Mouse (Mus musculus) stomach, embryonic 16.5 days (tissue): ENCODE results near the gene Pls1. TPM values are rescaled to one million over a fixed set of nuclear protein-coding genes. Genes with fewer than 3 reads are reported as not detected.

Experiments
- ATAC-seq: fragments of 200-750 bp; cut with Nextera tagmentation; 2 replicates; pipeline ENCODE4 v1.8.0; 2017; ENCODE audit warnings: moderate number of reproducible peaks, moderate TSS enrichment; ENCODE audit not compliant: insufficient read depth, low FRiP score
- H3K27ac ChIP-seq: fragments of 300-500 bp; sonication (generic); 2 replicates; pipeline ENCODE4 v1.5.1; 2014; ENCODE audit warnings: low read length
- H3K27me3 ChIP-seq: fragments of 300-500 bp; sonication (generic); 2 replicates; pipeline ENCODE4 v1.6.1; 2014; ENCODE audit warnings: low read length, control low read depth, mixed read lengths; ENCODE audit not compliant: control insufficient read depth, insufficient read depth
- H3K36me3 ChIP-seq: fragments of 300-500 bp; sonication (generic); 2 replicates; pipeline ENCODE4 v1.6.1; 2014; ENCODE audit warnings: low read length; ENCODE audit not compliant: control insufficient read depth, insufficient read depth
- H3K4me1 ChIP-seq: fragments of 300-500 bp; sonication (generic); 2 replicates; pipeline ENCODE4 v1.6.1; 2014; ENCODE audit warnings: low read length, control low read depth, mixed read lengths; ENCODE audit not compliant: control insufficient read depth, insufficient read depth
- H3K4me2 ChIP-seq: fragments of 300-500 bp; sonication (generic); 2 replicates; pipeline ENCODE4 v1.6.1; 2014; ENCODE audit warnings: low read depth, low read length, mixed read lengths
- H3K4me3 ChIP-seq: fragments of 300-500 bp; sonication (generic); replicated peaks from 2 replicates; pipeline ENCODE4 v1.5.1; 2014; ENCODE audit warnings: mild to moderate bottlenecking, low read length
- H3K9ac ChIP-seq: fragments of 300-500 bp; sonication (generic); 2 replicates; pipeline ENCODE4 v1.6.1; 2014; ENCODE audit warnings: low read length
- H3K9me3 ChIP-seq: fragments of 300-500 bp; sonication (generic); replicated peaks from 2 replicates; pipeline ENCODE4 v1.6.1; 2016; ENCODE audit warnings: low read length, control low read depth; ENCODE audit not compliant: control insufficient read depth
- WGBS: fragments of 180-500 bp; shearing (Covaris S2); extraction: QIAGEN DNeasy Blood & Tissue Kit; methylation state at CpG from one replicate; pipeline ENCODE4 v1.1.7; 2014; 5-methylcytosine and 5-hydroxymethylcytosine counted together
- polyA plus RNA-seq: library from polyadenylated mRNA; unstranded; fragments of >200 nt; fragmentation: Nextera tagmentation; extraction: Ambion mirVana; gene quantifications from 2 replicates; pipeline ENCODE4 v1.2.1, GENCODE M21; 2015

Gene Pls1
- polyA plus RNA-seq, 1 experiment from 2014 or later: 45.5 TPM

DNA sequence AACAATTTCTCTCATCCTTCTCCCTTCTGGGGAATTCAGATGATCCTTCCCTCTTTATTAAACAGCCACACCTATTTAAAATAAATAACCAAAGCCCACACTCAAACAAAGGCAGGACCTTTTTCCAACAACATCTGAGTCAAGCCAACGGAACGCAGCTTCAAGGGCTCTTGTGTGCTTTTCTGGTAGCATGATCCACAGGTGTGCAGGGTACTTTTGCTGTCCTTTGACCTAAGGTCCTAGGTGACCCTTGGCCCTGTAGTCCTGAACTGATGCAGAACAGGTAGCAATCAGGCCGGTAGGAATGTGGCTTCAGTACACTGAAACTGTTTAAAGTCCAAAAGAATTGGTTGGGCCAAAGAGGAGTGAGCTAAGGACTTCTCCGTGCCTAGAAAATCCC lies 600 bp upstream of the Pls1 start:
- peak; percentile 53; the same call in 1 of the 2 replicates for ATAC-seq
- no peaks in the 10 kb centered on the region for H3K9me3 ChIP-seq
- no peaks in the 10 kb centered on the region for H3K4me1 ChIP-seq
- H3K36me3 ChIP-seq: no peaks in the 10 kb centered on the region
- H3K27ac ChIP-seq: peak overlapping the region; percentile 82
- H3K9ac ChIP-seq: no peak overlapping the region
- peaks cover 2% of the 10 kb centered on the region; the same call in 1 of the 2 replicates for H3K27me3 ChIP-seq
- 41% methylated on average over 4 of the region's 4 CpGs for WGBS
- H3K4me2 ChIP-seq: peak overlapping the region; percentile 93
- H3K4me3 ChIP-seq: no peak overlapping the region

DNA sequence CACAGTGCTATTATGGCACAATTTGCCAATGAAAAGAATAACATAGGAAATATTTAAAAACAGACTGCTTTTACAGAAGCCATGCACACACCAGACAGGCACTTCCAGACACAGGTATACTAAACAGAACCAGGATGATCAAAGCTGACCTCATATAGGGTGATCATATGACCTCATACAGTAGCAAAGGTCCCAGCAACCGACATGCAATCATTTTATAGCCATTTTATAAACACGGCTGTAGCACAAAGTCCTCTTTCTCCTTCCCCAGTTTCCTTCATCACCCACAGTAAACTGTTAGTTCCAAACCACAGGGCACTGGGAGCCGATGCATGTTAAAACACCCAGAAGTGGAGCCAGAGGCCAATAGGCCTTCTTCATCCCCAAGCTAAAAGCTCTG lies 5.7 kb downstream of the Pls1 start:
- H3K36me3 ChIP-seq: no peaks in the 10 kb centered on the region
- H3K4me3 ChIP-seq: no peak overlapping the region
- H3K27ac ChIP-seq: no peak overlapping the region
- no peaks in the 10 kb centered on the region for H3K4me1 ChIP-seq
- WGBS: 68% methylated on average over 3 of the region's 3 CpGs
- H3K27me3 ChIP-seq: peaks cover 2% of the 10 kb centered on the region; the same call in 1 of the 2 replicates
- H3K4me2 ChIP-seq: no peak overlapping the region
- H3K9me3 ChIP-seq: no peaks in the 10 kb centered on the region
- H3K9ac ChIP-seq: no peak overlapping the region
- no peak for ATAC-seq

GRCm38 (mm10) chr9:95835741-95836140 lies 9.4 kb downstream of the Pls1 start:
- no peaks in the 10 kb centered on the region for H3K4me1 ChIP-seq
- whole genome bisulfite sequencing: 89% methylated on average over 10 of the region's 10 CpGs
- no peak overlapping the region for H3K4me3 ChIP-seq
- no peak overlapping the region for H3K27ac ChIP-seq
- H3K36me3 ChIP-seq: no peaks in the 10 kb centered on the region
- H3K27me3 ChIP-seq: no peaks in the 10 kb centered on the region
- H3K9me3 ChIP-seq: no peaks in the 10 kb centered on the region
- H3K4me2 ChIP-seq: no peak overlapping the region
- H3K9ac ChIP-seq: no peak overlapping the region
- no peak for ATAC-seq

GRCm38 (mm10) chr9:95834799-95835198 lies 10.3 kb downstream of the Pls1 start:
- H3K9me3 ChIP-seq: no peaks in the 10 kb centered on the region
- WGBS: 64% methylated on average over 3 of the region's 3 CpGs
- no peak overlapping the region for H3K4me3 ChIP-seq
- no peaks in the 10 kb centered on the region for H3K36me3 ChIP-seq
- H3K4me2 ChIP-seq: no peak overlapping the region
- H3K27ac ChIP-seq: no peak overlapping the region
- no peaks in the 10 kb centered on the region for H3K27me3 ChIP-seq
- no peak overlapping the region for H3K9ac ChIP-seq
- ATAC-seq: no peak
- H3K4me1 ChIP-seq: no peaks in the 10 kb centered on the region

GRCm38 (mm10) chr9:95832758-95833157 lies 12.4 kb downstream of the Pls1 start:
- ATAC-seq: no peak
- H3K36me3 ChIP-seq: no peaks in the 10 kb centered on the region
- H3K4me1 ChIP-seq: 0 out of 2 replicates have a peak, but pooled peaks cover 3% of the 10 kb centered on the region
- WGBS: 89% methylated on average over 3 of the region's 3 CpGs
- H3K4me3 ChIP-seq: no peak overlapping the region
- H3K9me3 ChIP-seq: no peaks in the 10 kb centered on the region
- H3K9ac ChIP-seq: no peak overlapping the region
- no peak overlapping the region for H3K4me2 ChIP-seq
- no peak overlapping the region for H3K27ac ChIP-seq
- no peaks in the 10 kb centered on the region for H3K27me3 ChIP-seq

DNA sequence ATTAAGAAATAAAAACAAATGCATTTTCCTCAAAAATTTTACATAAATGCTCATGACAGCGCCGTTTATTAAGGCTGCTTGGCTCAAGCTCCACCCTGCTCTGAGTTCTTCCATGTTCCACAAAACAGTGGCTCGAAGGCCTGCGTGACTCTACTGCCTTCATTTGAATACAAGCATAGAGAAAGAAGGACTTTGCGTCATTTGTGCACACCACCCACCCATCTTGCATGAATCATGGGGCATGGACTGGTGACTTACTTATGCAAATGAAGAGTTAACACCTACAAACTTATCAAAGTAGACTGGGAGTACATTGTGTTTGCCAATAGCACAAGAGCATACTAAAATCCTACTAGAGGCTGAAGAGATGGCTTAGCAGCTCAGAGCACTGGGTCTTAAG lies 17.5 kb downstream of the Pls1 start:
- WGBS: 88% methylated on average over 5 of the region's 5 CpGs
- Histone ChIP-seq H3K27me3 (no peaks in the 10 kb centered on the region), H3K4me2 (no peak overlapping the region), H3K36me3 (no peaks in the 10 kb centered on the region), H3K27ac (no peak overlapping the region), H3K4me3 (no peak overlapping the region), H3K4me1 (0 out of 2 replicates have a peak, but pooled peaks cover 3% of the 10 kb centered on the region), H3K9me3 (no peaks in the 10 kb centered on the region), H3K9ac (no peak overlapping the region)
- no peak for ATAC-seq

DNA sequence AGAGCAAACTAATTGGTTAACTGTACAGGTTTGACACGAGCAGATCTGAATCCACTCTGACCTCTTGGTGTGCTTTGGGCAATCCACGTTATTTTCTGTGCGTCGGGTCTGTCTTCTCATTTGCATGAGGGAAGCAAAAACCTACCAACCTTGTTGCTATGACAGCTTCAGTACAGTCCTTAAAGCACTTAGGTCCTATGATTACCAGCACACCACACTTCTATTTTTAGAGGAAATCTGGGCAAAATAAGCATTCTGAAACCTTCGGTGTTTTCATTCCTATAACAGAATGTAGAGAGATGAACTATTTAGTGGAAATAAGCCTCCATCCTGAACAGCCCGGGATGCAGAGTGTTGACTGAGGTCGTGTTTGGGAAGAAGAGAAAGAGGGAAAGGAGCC lies 22.6 kb downstream of the Pls1 start:
- H3K27me3 ChIP-seq: no peaks in the 10 kb centered on the region
- H3K9me3 ChIP-seq: no peaks in the 10 kb centered on the region
- H3K27ac ChIP-seq: no peak overlapping the region
- ATAC-seq: no peak
- WGBS: 80% methylated on average over 7 of the region's 7 CpGs
- H3K4me1 ChIP-seq: no peaks in the 10 kb centered on the region
- H3K36me3 ChIP-seq: no peaks in the 10 kb centered on the region
- no peak overlapping the region for H3K9ac ChIP-seq
- no peak overlapping the region for H3K4me3 ChIP-seq
- H3K4me2 ChIP-seq: no peak overlapping the region

GRCm38 (mm10) chr9:95815706-95816105 lies 29.4 kb downstream of the Pls1 start:
- no peaks in the 10 kb centered on the region for H3K4me1 ChIP-seq
- no peak overlapping the region for H3K4me3 ChIP-seq
- H3K36me3 ChIP-seq: no peaks in the 10 kb centered on the region
- ATAC-seq: no peak
- 69% methylated on average over 4 of the region's 4 CpGs for WGBS
- no peaks in the 10 kb centered on the region for H3K9me3 ChIP-seq
- H3K4me2 ChIP-seq: no peak overlapping the region
- H3K27ac ChIP-seq: no peak overlapping the region
- H3K27me3 ChIP-seq: no peaks in the 10 kb centered on the region
- H3K9ac ChIP-seq: no peak overlapping the region

GRCm38 (mm10) chr9:95815015-95815673 lies 30.0 kb downstream of the Pls1 start:
- Histone ChIP-seq H3K27ac (0 out of 2 replicates have a peak overlapping the region, but pooled peaks have one; percentile 53), H3K27me3 (no peaks in the 10 kb centered on the region), H3K4me3 (no peak overlapping the region), H3K36me3 (no peaks in the 10 kb centered on the region), H3K4me1 (no peaks in the 10 kb centered on the region), H3K9ac (no peak overlapping the region), H3K9me3 (no peaks in the 10 kb centered on the region), H3K4me2 (no peak overlapping the region)
- ATAC-seq: 0 out of 2 replicates have a peak, but pooled peaks have one; percentile 26
- 71% methylated on average over 11 of the region's 11 CpGs for WGBS
